Mouse (Mus musculus): ENCODE measurements around the gene Erbb2. TPM values are rescaled to one million over a fixed set of nuclear protein-coding genes. Genes with fewer than 3 reads are reported as not detected.

The Erbb2 gene
- total RNA-seq, 1 experiment from 2014 or later: not detected

DNA sequence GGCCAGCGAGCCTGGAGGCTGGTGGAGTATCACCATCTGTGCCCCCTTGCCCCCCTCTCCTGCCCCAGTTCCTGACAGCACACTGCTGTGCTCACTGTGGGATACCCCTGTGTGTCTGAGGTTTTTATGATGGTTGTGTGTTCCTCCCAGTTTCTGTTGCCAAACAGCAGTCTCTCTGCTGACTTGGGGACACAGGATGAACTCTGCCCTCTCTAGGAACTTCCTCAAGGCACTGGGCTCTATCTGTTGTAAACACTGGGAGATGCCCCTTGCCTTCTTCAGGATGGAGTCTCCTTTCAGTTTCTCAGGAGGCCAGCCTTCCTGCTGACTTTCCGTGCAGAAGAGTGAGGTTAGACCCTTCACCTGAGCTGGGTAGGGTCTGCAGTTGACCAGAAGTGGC, 1.9 kb downstream of the Erbb2 start:
- 0 out of 2 replicates have a peak, but pooled peaks have one; percentile 5 for ATAC-seq (replicated peaks; ENCODE audit: low read depth, poor library complexity, severe bottlenecking)

DNA sequence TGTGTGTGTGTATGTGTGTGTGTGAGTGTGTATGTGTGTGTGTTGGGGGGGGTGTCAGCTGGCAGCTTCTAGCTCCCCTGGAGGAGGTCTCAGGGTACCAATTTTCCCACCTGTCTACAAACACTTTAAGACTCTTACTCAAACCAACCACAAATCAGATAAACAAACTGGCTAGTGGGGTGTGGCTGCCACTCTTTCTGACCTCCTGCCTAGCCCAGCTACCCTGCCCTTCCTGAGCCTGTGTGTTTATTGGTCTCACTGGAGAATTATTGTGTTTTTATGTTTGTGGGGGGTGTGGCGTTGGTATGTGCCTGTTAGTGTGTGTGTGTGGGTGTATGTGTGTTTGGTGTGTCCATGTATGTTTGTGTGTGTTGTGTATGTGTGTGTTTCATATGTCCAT, 4.8 kb downstream of the Erbb2 start:
- ATAC-seq (replicated peaks; ENCODE audit: low read depth, poor library complexity, severe bottlenecking): no peak

DNA sequence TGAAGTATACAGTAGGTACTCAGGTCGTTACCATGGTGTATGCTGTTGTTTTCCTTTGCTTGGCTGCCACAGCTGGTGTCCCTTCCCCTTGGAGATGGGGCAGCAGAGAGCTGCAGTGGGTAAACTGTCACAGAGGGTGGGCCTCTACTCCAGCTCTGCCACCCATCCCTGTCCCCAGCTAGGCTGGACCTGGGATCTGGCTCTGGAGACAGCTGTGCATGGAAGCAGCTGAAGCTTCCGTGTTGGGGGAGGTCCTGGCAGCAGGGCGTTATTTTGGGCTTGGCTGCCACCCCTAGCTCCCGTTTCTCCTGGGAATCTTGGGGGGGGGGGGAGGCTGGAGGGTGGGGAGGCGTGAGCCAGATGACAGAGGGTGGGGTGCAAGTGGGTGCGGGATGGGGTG, 6.0 kb downstream of the Erbb2 start:
- no peak for ATAC-seq (replicated peaks; ENCODE audit: low read depth, poor library complexity, severe bottlenecking)

DNA sequence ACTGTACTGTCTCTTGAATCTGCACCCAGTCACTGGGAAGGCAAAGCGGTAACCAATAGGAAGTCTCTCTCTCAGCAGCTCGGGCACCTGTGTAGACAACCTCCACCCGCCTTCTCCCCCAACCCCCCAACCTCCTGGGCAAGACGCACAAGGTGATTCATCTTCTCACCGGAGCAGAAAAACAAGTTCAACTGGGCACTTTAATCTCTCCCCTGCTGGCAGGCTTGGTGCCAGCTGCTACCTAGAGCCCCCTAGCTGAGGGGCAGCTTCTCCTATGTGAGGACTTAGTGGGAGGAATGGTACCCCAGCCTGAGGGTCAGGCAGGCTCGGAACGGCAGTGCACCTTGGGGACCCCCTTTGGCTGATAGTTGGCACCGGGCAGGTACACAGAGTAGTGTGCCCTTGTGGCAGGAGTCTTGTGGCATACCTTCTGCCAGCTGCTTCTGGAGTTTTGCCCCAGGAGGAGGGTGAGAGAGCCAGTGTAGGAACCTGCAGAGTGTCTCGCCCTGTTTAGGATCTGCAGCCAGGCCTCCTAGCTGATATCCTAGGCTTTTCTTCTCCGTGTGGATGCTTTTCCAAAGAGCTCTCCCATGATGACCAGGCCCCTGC, 6.8 kb downstream of the Erbb2 start:
- ATAC-seq (replicated peaks; ENCODE audit: low read depth, poor library complexity, severe bottlenecking): no peak

DNA sequence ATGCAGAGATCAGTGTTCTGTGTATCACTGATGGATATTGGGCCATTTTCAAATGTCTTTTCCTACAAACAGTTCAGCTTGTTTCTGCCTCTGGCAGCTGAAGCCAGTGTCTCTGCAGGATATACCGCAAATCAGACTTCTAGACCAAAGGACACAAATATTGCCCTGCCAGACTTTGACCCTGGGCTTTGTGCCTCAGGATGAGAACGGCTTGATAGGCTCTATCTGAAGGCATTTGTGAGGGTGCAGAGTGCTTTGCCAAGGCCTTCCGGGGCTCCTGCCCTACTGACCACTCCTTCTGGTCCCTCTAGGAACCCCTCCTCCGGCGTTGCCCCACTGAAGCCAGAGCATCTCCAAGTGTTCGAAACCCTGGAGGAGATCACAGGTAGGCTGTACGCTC, 14.3 kb downstream of the Erbb2 start:
- no peak for ATAC-seq (replicated peaks; ENCODE audit: low read depth, poor library complexity, severe bottlenecking)

DNA sequence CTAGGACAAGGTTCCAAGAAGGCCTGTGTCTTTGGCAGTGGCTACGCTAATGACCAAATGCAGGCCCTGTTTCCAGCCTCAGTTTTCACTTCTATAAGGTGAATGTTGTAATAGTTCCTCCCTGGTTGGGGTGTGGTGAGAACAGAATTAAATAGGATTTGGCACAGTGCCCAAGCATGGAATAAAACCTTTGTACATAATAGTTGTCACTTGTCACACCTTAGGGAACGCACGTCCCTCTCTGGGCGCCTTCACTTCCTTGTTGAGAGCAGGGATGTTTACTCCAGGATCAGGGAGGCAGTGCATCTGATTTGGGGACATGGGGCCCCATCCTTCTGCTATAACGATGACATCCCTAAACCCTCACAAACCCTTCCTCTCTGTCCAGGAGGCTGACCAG, 16.2 kb downstream of the Erbb2 start:
- ATAC-seq (replicated peaks; ENCODE audit: low read depth, poor library complexity, severe bottlenecking): no peak

DNA sequence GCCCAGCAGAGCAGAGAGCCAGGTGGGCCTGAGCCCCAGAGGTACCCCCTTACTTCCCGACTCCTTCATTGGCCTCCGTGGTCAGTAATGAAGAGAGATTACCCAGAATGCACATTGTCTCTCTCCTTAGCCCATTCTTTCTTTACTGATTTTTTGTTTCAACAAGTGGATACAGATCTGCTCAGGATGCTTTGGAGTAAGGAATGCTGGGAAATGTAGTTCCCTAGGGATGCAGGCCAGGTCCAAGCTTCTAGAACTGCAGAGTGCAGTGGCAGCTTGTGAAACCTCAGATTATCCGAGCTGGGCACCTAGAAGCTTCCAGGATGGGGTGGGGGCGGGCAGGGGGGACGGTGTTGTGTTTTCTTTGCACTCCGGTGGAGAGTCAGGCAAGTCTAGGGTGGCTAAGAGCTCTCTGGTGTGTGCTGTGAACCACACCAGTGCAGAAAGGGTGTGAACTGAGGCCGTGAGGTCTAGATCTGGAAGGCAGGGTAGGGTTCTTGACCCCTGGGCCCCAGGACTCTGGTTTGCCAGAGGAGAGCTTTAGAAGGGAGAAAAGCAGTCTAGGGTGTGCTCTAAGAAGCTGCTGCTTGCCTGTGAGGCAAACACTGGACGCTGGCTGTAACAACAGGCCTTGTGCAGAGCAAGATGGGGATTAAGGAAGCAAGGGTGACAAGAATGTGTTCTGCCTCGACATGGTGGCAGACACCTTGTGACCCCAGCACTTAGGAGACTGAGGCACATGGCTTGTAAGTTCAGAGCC, 19.7 kb downstream of the Erbb2 start:
- ATAC-seq (replicated peaks; ENCODE audit: low read depth, poor library complexity, severe bottlenecking): no peak

DNA sequence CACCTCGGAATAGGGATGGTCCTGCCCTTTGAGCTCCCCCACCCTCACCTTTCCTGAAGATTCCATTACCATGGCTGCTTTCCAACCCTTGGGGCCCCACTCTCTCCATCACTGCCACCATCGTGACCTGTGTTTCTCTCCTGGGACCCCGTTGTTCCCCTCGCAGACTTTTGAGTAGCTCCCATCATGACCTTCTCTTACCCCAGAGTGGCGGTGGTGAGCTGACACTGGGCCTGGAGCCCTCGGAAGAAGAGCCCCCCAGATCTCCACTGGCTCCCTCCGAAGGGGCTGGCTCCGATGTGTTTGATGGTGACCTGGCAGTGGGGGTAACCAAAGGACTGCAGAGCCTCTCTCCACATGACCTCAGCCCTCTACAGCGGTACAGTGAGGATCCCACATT, 23.5 kb downstream of the Erbb2 start:
- no peak for ATAC-seq (replicated peaks; ENCODE audit: low read depth, poor library complexity, severe bottlenecking)

DNA sequence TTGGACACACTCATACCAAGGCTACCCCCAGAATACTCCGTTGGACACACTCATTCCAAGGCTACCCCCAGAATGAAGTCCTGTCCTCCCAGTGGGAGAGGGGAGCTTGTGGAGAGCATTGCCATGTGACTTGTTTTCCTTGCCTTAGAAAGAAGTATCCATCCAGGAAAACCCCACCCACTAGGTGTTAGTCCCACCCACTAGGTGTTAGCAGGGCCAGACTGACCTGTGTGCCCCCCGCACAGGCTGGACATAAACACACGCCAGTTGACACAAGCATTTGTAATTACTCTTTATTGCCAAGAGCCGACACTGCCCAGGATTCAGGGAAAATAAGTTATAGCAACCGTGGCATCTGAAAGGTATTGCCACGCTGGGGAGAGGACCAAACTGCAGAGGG, 25.2 kb downstream of the Erbb2 start:
- no peak for ATAC-seq (replicated peaks; ENCODE audit: low read depth, poor library complexity, severe bottlenecking)

DNA sequence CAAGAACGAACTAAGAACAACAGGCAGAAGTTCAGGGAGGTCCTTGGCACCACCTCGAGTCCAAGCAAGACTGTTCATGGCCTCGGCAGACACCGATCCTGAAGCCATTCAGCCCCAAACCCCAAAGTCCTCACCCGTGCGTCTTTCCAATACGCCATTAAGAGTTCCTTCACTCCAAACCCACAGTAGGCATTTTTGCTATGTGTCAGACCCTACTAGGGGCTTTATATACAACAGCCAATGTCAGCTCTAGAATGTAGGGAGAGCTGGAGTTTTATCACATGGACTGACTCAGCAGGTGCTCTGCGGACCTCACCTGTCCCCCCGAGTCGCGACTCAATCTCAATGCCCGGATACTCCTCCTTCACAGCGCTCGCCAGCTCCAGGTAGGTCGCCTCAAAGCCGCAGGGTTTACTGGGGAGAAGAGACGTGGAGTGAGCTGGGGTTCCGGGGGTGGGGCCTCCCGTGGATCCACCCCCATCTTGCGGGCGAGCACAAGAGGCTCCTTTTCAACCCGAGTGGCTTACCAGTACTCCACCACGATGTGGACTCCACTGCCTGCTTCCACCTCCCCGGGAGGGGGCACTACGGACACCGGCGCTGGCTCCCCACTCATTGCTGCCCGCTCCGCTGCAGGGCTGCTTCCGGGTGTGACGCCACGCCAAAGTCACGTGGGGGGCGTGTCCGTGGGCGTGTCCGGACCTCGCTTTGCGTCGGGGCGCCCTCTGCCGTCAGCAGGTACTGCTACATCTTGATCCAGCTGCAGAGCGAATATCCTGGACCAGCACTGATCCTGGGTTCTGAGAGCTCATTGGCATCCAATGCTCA, 26.3 kb downstream of the Erbb2 start, which contains the start of gene Mien1:
Mien1 (minus strand) TSS at position 661 of the 828 bp plus-strand sequence.
- ATAC-seq (replicated peaks; ENCODE audit: low read depth, poor library complexity, severe bottlenecking): peak; percentile 92

DNA sequence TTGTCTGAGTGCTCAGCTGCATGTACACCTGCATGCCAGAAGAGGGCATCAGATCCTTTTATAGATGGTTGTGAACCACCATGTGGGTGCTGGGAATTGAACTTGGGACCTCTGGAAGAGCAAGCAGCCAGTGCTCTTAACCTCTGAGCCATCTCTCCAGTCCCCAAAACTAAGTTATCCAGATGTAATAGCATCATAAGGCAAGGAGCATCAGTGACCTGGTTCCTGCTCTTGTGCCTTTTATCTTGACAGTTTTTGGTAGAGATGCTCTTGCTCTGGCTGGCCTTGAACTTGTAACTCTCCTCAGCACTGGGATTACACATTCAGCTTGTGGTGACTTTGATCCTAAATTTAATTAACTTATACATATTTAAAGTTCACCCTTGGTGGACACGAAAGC, 31.4 kb downstream of the Erbb2 start:
- no peak for ATAC-seq (replicated peaks; ENCODE audit: low read depth, poor library complexity, severe bottlenecking)

DNA sequence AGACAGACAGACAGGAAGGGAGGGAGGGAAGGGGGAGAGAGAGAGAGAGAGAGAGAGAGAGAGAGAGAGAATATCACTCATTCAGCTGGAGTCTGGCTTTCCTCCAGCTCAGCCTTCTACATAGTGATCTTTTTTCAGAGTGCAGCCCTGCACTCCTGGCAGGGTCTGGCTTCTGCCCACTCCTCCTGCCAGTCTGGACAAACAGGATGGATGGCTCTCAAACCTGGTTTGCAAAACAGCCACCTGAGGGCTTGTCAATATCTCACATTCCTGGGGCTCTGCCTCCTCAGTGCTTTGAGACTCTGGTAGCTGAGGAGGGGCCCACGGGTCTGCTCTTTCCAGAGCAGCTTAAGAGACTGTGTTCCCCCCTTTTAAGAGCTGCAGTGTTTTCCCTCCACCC, 33.0 kb downstream of the Erbb2 start:
- no peak for ATAC-seq (replicated peaks; ENCODE audit: low read depth, poor library complexity, severe bottlenecking)

DNA sequence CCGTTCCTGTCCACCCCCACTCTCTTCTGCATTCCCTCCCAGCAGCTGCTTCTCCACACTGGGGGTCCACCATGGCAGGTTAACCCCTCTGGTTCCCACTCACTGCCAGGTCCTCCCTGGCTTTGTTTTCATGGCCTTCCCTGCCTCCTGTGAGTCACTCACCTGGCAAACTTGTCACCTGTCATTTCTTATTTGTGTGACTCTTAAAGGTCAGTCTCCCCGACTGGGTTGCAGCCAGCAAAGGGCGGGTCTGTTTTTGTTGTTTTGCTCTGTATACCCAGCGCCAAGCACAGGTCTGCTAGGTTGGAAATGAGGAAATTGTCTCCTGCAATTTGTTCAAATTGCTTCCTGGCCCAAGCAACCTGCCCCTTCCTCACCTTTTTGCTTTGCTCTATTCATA, 33.4 kb downstream of the Erbb2 start:
- ATAC-seq (replicated peaks; ENCODE audit: low read depth, poor library complexity, severe bottlenecking): no peak

DNA sequence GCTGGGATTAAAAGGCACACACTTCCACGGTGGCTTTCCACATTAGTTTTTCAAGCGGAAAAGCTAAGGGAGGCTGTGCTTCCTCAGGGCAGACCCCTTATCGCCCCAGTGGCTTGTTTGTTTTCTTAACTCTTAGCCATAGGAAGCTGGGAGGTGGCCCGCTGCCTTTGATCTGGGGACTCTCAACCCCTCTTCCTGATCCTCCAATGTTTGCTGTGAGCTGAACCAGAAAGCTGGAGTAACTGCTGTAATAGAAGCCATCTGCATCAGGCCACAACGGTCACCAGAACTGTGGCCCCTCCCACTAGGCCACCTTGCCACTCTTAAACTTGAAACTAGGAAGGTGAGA, 33.9 kb downstream of the Erbb2 start, which contains the start of gene Grb7:
Grb7 (plus strand) TSS at position 182 of the 349 bp plus-strand sequence.
- no peak for ATAC-seq (replicated peaks; ENCODE audit: low read depth, poor library complexity, severe bottlenecking)

DNA sequence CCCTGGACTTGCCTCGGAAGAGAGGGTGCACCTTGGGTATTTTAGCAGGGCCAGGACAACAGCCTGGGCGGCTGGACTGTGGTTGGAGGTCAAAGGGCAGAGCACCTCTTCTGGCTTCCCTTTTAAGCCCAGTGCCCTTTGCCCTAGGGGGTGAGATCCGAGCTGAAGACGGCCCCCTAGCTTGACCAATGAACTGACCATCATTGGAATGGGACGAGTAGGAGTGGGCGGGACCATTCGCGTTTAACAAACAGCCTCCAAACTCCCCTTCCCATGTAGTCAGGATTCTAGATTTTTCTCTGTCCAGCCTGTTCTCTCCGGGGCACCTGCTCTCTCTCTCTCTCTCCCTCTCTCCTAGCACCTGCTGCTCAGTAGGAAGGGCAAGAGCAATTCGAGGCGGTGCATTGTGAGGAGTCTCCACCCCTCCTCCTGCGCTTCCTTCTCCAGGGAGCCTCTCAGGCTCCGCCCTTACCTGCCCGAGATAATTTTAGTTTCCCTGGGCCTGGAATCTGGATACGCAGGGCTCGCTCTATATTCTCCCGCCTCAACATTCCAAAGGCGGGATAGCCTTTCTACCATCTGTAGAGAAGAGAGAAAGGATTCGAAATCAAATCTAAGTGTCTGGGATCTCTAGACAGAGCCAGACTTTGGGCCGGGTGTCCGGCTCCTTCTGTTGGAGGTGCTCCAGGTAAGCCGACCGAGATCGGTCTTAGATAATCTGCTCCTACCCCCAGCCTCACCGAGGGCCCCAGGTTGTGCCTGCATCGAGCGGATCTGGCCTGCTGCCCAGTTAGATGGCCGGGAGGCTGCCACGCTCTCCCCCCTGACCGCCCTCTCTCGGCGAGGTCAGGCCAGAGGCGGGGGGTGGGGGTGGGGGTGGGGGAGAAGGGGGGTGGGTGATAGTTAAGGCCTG, 34.5 kb downstream of the Erbb2 start:
- no peak for ATAC-seq (replicated peaks; ENCODE audit: low read depth, poor library complexity, severe bottlenecking)

DNA sequence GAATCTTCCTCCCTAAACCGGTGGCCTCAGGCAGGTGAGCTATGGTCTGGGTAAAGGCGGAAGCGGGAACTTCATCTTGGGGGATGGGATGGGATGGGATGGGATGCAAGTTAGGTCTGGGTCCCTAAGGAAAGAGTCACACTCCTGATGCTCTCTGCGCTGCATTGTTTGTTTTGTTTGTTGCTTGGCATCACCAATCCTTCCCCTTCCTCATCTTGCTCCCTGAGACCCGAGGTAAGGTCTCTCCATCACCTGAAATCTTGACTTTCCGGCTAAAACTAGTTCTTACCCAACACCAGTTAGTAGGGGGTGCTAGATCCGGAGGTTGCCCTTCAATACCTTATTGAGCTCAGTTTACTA, 35.2 kb downstream of the Erbb2 start:
- ATAC-seq (replicated peaks; ENCODE audit: low read depth, poor library complexity, severe bottlenecking): no peak

DNA sequence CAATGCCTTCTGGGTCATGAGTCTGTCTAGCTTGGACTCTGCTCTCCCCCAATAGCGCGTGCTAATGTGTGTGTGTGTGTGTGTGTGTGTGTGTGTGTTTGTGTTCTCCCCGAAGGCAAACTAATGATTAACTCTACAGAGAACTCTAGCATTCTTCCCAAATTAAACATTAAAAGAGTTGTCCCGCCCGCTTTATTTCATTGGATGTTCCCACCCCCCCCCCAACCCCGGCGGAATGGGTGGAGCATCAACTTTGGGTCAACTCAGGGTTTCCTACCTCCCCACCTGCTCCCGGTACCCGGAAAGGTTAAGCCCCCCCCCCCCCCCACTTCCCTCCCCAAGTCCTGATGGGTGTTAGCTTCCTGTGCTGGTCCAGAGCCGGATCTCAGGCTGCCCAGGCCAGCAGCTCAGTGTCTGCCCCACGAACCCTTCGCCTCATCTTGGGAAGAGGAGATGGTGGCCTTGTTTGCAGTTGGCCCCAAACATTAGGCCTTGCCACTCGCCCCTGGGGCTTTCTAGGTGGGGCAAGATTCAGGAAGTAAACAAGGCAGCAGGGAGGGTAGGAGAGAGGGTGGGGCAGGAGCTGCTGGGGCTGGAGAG, 36.0 kb downstream of the Erbb2 start:
- no peak for ATAC-seq (replicated peaks; ENCODE audit: low read depth, poor library complexity, severe bottlenecking)

DNA sequence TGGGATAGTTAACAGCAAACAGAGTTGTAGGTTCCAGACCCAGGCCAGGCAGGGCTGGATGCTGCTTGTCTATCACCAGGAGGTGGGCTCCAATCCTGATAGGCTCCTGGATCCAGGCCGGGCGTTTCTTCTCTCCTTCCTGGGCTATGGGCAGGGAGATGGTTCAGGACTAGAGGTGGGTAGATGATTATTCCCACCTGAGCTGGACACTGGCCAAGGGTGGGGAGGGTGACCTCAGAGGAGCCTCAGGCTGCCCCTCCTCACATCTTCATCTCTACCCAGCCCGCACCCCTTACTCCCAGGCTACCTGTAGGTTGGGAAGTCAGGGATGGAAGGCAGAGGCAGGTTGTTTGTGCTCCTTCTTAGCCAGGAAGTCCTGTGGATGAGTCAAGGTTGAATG, 37.1 kb downstream of the Erbb2 start:
- no peak for ATAC-seq (replicated peaks; ENCODE audit: low read depth, poor library complexity, severe bottlenecking)

DNA sequence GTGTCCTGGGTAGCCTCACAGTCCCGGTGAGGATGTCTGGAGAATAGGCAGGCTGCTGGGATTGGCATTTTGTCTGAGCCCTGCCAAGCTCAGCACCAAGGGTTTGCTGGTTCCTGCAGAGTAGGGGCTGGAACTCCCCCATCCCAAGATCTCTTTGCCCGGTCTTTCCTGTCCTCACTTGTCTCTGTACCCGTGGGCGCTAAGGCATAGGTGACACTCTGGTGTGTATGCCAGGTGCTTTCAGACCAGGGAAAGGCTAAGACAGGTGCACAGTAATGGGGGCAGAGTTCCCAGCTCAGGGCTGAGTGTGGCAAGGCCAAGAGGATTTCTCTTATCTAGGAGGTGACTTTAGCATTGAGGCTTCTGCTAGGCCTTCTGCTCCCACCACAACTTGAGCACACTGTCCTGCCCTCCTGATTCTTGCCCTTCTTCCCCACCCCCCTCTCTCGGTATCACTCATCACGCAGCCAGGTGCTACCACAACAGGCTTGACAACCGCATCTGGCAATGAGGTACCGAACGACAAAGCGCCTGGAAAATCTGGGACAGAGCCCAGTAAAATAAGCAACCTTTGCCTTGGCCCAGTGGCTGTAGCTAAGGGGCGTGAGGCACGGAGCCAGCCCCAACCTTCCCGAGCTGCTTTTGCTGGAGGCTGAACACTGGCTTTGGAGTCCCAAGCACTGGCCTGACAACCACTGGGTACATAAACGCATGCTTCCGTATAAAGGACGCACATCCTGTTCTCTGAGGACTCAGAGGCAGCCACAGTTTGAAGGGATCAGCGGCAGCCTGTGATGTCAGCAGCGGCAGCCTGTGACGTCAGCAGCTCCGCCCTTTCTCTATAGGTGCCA, 37.9 kb downstream of the Erbb2 start:
- ATAC-seq (replicated peaks; ENCODE audit: low read depth, poor library complexity, severe bottlenecking): no peak

Data from common myeloid progenitor, adult 5-6 weeks (primary cell).